Mouse (Mus musculus): ENCODE results near the gene Snx5. TPM values are rescaled to one million over a fixed set of nuclear protein-coding genes. Genes with fewer than 3 reads are reported as not detected.

The Snx5 gene
- 128 and 138 TPM in 2 replicates for polyA plus RNA-seq (2016; fragmentation: Nextera tagmentation; extraction: Ambion mirVana)

DNA sequence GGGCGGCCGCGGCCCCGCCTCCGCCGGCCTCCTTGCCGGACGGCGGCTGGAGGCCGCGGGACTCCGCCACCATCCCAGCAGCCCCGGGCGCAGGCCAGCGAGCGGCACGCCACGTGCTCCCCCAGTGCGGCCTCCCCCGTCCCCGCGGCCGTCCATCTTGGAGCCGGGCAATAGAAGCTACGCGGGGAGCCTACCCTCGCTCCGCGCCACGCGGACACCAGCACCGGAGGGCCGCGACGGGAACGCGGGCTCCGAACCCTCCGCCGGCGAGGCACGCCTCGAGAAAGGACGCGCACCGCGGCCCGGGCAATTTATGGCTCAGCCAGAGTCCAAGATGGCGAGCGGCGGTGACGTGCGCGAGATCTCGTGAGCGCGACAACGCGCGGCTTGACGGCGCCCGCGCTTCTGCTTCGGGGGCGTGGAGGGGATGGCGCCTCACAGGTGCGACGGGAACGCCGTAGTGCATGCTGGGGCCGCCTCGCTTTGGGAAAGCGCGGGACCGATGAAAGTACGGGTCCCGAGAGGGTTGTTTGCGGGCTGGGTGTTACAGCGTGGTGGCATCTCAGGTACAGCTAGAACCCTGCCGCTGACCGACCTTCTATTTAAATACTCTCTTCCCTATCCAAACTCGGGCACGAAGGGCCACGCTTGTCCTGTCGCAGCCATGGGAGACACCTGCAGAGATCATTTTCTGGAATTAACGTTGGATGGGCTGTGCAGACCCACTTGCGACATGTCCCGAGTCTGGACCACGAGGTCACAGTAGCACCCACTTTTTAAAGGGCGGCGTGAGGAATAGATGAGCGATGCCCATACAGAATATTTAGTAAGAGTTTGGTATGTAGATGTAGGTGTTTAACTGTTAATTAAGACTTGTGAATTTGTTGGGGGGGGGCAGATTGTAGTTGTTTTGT, at the start of gene Snx5, which contains the start of gene Mgme1:
Gene Snx5, minus strand, starts transcription at position 400 of the 914 bp plus-strand sequence.
Gene Mgme1, plus strand, starts transcription at position 157 of the 914 bp plus-strand sequence.
- DNase-seq (ENCODE audit: low spot score), result peak; percentile 97
- Histone ChIP-seq H3K4me3 (peak within 1 kb of the TSS; percentile 92), H3K9me3 (no peaks in the 10 kb centered on the region), H3K4me1 (peaks cover 54% of the 10 kb centered on the region), H3K27ac (replicated peaks) (peak within 1 kb of the TSS; percentile 98), H3K36me3 (replicated peaks) (peaks cover 39% of the 10 kb centered on the region), H3K27me3 (replicated peaks; ENCODE audit: low read depth, poor library complexity, severe bottlenecking) (no peaks in the 10 kb centered on the region)
- WGBS, result under 1% methylated on average over 93 of the region's 93 CpGs

DNA sequence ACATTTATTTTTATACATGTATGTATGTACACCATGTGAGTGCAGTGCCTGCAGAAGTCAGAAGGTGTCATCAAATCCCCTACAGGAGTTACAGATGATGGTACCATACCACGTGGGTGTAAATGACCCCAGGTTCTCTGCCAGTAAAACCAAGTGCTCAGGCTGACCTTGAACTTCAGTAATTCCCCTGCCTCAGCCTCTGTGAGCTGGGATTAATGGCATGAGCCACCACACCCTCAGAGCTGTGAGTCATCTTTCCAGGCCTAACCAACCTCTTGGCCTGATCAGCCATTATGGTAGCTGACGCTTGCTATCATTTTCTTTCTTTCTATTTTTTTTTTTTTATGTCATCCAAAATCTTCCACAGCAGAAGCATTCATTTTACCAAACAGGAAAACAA, 40.7 kb upstream of the Snx5 start:
- DNase-seq (ENCODE audit: low spot score), result no peak
- no peak overlapping the region for H3K27ac ChIP-seq (replicated peaks)
- WGBS, result 80% methylated on average over 2 of the region's 2 CpGs
- H3K4me1 ChIP-seq, result peaks cover 12% of the 10 kb centered on the region
- H3K4me3 ChIP-seq, result no peak overlapping the region
- H3K9me3 ChIP-seq, result no peaks in the 10 kb centered on the region
- H3K27me3 ChIP-seq (replicated peaks; ENCODE audit: low read depth, poor library complexity, severe bottlenecking), result no peaks in the 10 kb centered on the region
- H3K36me3 ChIP-seq (replicated peaks), result no peaks in the 10 kb centered on the region

DNA sequence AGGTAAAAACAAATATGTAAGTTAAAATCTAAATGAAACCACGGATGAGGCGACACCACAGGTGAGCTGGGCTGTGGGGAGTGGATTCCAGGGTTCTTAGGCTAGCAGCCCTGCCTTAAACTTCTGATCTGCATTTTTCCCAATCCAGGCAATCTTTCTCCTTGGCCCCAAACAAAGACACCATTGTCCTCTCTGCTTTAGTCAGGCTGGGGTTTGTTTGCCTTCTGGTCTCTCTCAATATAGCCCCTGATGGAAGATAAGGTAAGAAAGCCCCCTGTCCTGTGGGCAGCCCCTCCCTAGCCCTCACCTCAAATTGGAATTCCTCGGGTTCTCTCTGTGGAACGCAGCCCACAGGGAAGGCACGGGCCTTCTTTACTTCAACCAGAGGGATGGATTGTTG, 39.6 kb upstream of the Snx5 start:
- whole genome bisulfite sequencing, result 16% methylated on average over 5 of the region's 5 CpGs
- Histone ChIP-seq H3K27ac (replicated peaks) (peak overlapping the region; percentile 48), H3K27me3 (replicated peaks; ENCODE audit: low read depth, poor library complexity, severe bottlenecking) (no peaks in the 10 kb centered on the region), H3K9me3 (no peaks in the 10 kb centered on the region), H3K4me1 (peaks cover 15% of the 10 kb centered on the region), H3K36me3 (replicated peaks) (no peaks in the 10 kb centered on the region), H3K4me3 (no peak overlapping the region)
- DNase-seq (ENCODE audit: low spot score), result no peak

DNA sequence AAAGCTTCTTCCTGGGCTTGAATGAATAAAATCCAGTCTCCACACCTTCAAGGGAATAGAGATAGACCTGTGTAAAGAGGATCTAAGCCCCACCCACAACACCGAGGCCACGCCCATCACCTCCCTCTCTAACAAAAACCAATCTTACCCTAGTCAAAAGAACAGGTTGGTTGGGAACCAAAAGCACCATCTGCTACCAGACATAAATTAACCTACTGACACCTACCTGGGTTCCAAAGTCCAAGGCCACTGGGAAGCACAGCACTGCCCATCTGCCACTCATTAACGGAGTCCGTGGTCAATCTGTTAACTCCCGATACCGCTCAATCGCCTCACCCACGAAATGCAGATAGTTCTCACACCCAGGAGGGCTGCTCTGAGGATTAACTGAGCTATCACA, 37.9 kb upstream of the Snx5 start:
- no peak overlapping the region for H3K27ac ChIP-seq (replicated peaks)
- H3K4me1 ChIP-seq, result peaks cover 15% of the 10 kb centered on the region
- H3K36me3 ChIP-seq (replicated peaks), result no peaks in the 10 kb centered on the region
- H3K9me3 ChIP-seq, result no peaks in the 10 kb centered on the region
- no peaks in the 10 kb centered on the region for H3K27me3 ChIP-seq (replicated peaks; ENCODE audit: low read depth, poor library complexity, severe bottlenecking)
- no peak for DNase-seq (ENCODE audit: low spot score)
- no peak overlapping the region for H3K4me3 ChIP-seq
- 67% methylated on average over 8 of the region's 8 CpGs for WGBS

GRCm38 (mm10) chr2:144305721-144306294, 35.1 kb upstream of the Snx5 start:
- H3K4me3 ChIP-seq, result no peak overlapping the region
- WGBS, result 66% methylated on average over 18 of the region's 18 CpGs
- DNase-seq (ENCODE audit: low spot score), result no peak
- no peaks in the 10 kb centered on the region for H3K27me3 ChIP-seq (replicated peaks; ENCODE audit: low read depth, poor library complexity, severe bottlenecking)
- no peaks in the 10 kb centered on the region for H3K9me3 ChIP-seq
- no peaks in the 10 kb centered on the region for H3K36me3 ChIP-seq (replicated peaks)
- peaks cover 15% of the 10 kb centered on the region for H3K4me1 ChIP-seq
- H3K27ac ChIP-seq (replicated peaks), result no peak overlapping the region

- H3K27ac ChIP-seq (replicated peaks), result no peak overlapping the region
- 98% methylated on average over 11 of the region's 11 CpGs for WGBS
- no peak for DNase-seq (ENCODE audit: low spot score)
These were observed 30.4 kb upstream of the Snx5 start for GRCm38 (mm10) chr2:144301101-144301500.

DNA sequence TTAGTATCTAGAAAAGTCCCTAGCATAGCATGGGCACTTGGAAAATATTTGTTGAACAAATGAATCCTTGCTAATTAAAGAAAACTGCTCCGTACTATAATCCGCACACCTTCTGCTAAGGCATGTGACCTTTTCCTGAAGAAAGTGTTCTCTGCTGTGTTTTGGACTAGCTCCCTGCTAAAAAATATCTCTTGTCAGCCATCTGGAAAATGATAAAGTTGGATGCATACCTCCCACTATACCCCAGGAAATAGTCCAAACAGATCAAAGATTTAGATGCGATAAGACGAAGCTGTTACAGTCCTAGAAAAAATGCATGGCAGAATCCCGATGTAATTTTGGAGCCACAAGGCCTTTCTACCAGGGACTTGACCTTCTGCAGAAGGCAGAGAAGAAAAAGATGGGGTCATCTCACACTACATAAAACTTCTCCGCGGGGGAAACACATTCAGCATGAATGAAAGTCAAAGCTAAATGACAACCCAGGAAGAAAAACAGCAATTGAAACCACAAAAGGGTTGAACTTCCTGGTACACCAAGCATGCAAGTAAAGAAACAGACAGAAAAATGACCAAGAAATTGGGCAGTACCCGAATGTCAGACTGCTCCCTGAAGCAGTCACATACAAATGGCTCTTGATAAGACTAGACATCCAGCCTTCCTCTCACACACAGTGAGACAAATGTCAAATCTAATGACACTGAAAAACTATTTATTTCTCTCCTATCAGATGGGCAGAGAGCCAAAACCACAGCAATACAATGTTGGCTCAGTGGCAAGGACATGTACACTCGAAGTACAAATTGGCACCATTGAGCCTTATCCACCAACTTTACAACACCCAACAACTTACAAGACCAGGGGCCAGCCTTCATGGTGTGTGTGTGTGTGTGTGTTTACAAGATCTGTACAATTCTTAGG, 29.3 kb upstream of the Snx5 start:
- no peak for DNase-seq (ENCODE audit: low spot score)
- WGBS, result 82% methylated on average over 9 of the region's 9 CpGs
- no peaks in the 10 kb centered on the region for H3K27me3 ChIP-seq (replicated peaks; ENCODE audit: low read depth, poor library complexity, severe bottlenecking)

More at GRCm38 (mm10) chr2:144301101-144301500, 30.4 kb upstream of the Snx5 start:
- Histone ChIP-seq H3K4me3 (no peak overlapping the region), H3K27me3 (replicated peaks; ENCODE audit: low read depth, poor library complexity, severe bottlenecking) (no peaks in the 10 kb centered on the region), H3K9me3 (no peaks in the 10 kb centered on the region), H3K4me1 (0 out of 2 replicates have a peak, but pooled peaks cover 3% of the 10 kb centered on the region), H3K36me3 (replicated peaks) (no peaks in the 10 kb centered on the region)

GRCm38 (mm10) chr2:144295145-144295735, 24.5 kb upstream of the Snx5 start:
- Histone ChIP-seq H3K4me3 (no peak overlapping the region), H3K4me1 (no peaks in the 10 kb centered on the region), H3K27me3 (replicated peaks; ENCODE audit: low read depth, poor library complexity, severe bottlenecking) (no peaks in the 10 kb centered on the region), H3K27ac (replicated peaks) (no peak overlapping the region), H3K9me3 (no peaks in the 10 kb centered on the region), H3K36me3 (replicated peaks) (no peaks in the 10 kb centered on the region)
- no peak for DNase-seq (ENCODE audit: low spot score)
- 76% methylated on average over 9 of the region's 9 CpGs for WGBS

More for the DNA sequence above, 29.3 kb upstream of the Snx5 start:
- H3K4me1 ChIP-seq, result no peaks in the 10 kb centered on the region
- H3K36me3 ChIP-seq (replicated peaks), result no peaks in the 10 kb centered on the region
- no peak overlapping the region for H3K4me3 ChIP-seq
- H3K27ac ChIP-seq (replicated peaks), result no peak overlapping the region
- H3K9me3 ChIP-seq, result no peaks in the 10 kb centered on the region

DNA sequence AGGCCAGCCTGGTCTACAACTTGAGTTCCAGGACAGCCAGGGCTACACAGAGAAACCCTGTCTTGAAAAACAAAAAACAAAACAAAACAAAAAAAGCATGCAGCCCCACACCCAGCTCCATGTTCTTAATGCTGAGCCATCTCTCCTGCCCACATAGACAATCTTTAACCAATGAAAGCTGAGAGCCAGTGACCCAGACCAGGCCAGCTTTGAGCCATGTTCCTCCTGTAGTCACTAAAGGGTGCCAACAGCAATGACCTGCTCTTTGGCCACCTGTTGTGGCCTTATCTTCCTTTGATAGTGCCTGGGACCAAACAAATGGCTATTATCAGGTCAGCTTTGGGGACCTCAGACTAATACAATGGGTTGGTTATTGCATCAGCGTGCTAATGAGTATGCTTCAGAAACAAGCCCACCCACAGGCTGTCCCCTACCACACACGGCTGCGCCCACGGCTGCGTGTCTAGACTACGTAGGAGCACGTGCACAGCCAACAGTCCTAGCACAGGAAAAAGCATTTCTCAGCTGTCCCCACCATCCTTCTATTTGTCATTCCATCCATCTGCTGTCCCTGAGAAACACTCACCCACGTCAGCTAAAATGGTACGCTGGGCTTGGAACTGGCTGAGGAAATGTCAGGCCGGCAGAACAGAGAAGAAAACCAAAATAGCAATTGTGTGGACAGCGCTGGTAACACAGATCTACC, 21.0 kb upstream of the Snx5 start:
- Histone ChIP-seq H3K4me3 (no peak overlapping the region), H3K27ac (replicated peaks) (no peak overlapping the region), H3K36me3 (replicated peaks) (no peaks in the 10 kb centered on the region), H3K4me1 (0 out of 2 replicates have a peak, but pooled peaks cover 3% of the 10 kb centered on the region), H3K9me3 (no peaks in the 10 kb centered on the region), H3K27me3 (replicated peaks; ENCODE audit: low read depth, poor library complexity, severe bottlenecking) (no peaks in the 10 kb centered on the region)
- DNase-seq (ENCODE audit: low spot score), result no peak
- 85% methylated on average over 11 of the region's 11 CpGs for WGBS

GRCm38 (mm10) chr2:144290321-144290720, 19.6 kb upstream of the Snx5 start:
- WGBS, result 88% methylated on average over 7 of the region's 7 CpGs
- DNase-seq (ENCODE audit: low spot score), result no peak
- Histone ChIP-seq H3K4me3 (no peak overlapping the region), H3K4me1 (0 out of 2 replicates have a peak, but pooled peaks cover 3% of the 10 kb centered on the region), H3K27ac (replicated peaks) (no peak overlapping the region), H3K27me3 (replicated peaks; ENCODE audit: low read depth, poor library complexity, severe bottlenecking) (no peaks in the 10 kb centered on the region), H3K9me3 (no peaks in the 10 kb centered on the region), H3K36me3 (replicated peaks) (no peaks in the 10 kb centered on the region)

DNA sequence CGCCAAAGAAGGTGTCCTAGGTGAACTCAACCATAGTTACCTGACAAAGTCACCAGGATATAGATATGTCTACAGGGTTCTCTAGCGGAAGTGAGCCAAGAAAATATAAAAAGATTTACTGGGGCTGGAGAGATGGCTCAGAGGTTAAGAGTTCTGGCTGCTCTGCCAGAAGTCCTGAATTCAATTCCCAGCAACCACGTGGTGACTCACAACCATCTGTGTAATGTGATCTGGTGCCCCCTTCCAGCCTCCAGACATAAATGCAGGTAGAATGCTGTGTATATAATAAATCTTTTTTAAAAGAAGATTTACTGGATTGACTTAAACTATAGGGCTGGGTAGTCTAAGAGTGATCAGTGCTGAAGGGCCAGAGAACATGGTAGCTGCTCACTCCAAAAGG, 10.7 kb upstream of the Snx5 start:
- Histone ChIP-seq H3K27ac (replicated peaks) (no peak overlapping the region), H3K9me3 (no peaks in the 10 kb centered on the region), H3K36me3 (replicated peaks) (peaks cover 32% of the 10 kb centered on the region), H3K4me1 (peaks cover 20% of the 10 kb centered on the region; the same call in 1 of the 2 replicates), H3K4me3 (no peak overlapping the region), H3K27me3 (replicated peaks; ENCODE audit: low read depth, poor library complexity, severe bottlenecking) (no peaks in the 10 kb centered on the region)
- WGBS, result 67% methylated on average over 3 of the region's 3 CpGs
- DNase-seq (ENCODE audit: low spot score), result no peak

Measured in embryonic facial prominence, embryonic 10.5 days (tissue).